24 mouse cellular contexts compared by ENCODE assay signal in genomic region chr11:61109707-61110106, GRCm38 (mm10). TPM values are rescaled to one million over a fixed set of nuclear protein-coding genes. Genes with fewer than 3 reads are reported as not detected.
DNase-seq lines count a peak whose midpoint lies in the region; ATAC-seq and TF ChIP-seq lines count a peak whose summit lies in the region.
"Had no signal": no experiment of that assay in that cellular context is flagged by ENCODE, and none has a peak within 500 bp of the region (broad histone marks: within the 10 kb centered on the region; RNA-seq: fewer than 3 reads in every experiment).

No protein-coding gene starts in this region.

- no peaks in the 10 kb centered on the region for H3K79me2 ChIP-seq in CH12.LX (replicated peaks; ENCODE audit: control insufficient read depth, extremely low read depth, insufficient read depth, poor library complexity, severe bottlenecking)

- H3K27ac ChIP-seq in spleen, adult 2 months (ENCODE audit: insufficient read depth, low read length), result peak overlapping the region; percentile 92
- H3K27ac ChIP-seq in CH12.LX (ENCODE audit: insufficient read depth, low read depth), result peak overlapping the region; percentile 82
- H3K27ac ChIP-seq in small intestine, adult 2 months (ENCODE audit: insufficient read depth, low read depth, low read length), result peak overlapping the region; percentile 66
- H3K27ac ChIP-seq in kidney, embryonic 14.5 days (ENCODE audit: low read depth, low read length), result no peak overlapping the region
- H3K27ac ChIP-seq: forebrain, embryonic 10.5 days; forebrain, embryonic 13.5 days; heart, embryonic 15.5 days; hindbrain, embryonic 14.5 days; hindbrain, postnatal 0 days had no signal

- peak overlapping the region; percentile 44; the same call in 1 of the 2 replicates for H3K4me3 ChIP-seq in spleen, adult 2 months (ENCODE audit: extremely low read depth, insufficient read depth, insufficient read length)
- H3K4me3 ChIP-seq in CH12.LX (replicated peaks in 1 of 3; ENCODE audit: low read depth in 2 of 3, low read length in 2 of 3, poor library complexity in 1 of 3), result peak overlapping the region in 1 of 3 experiments; percentile 28
- no peak overlapping the region for H3K4me3 ChIP-seq in small intestine, adult 2 months (ENCODE audit: low read depth, low read length)
- H3K4me3 ChIP-seq in kidney, embryonic 14.5 days (ENCODE audit: low read length), result no peak overlapping the region
- H3K4me3 ChIP-seq: forebrain, embryonic 10.5 days; forebrain, embryonic 13.5 days; heart, embryonic 12.5 days; heart, embryonic 15.5 days had no signal

- 0 out of 2 replicates have a peak overlapping the region, but pooled peaks have one; percentile 60 for H3K4me2 ChIP-seq in CH12.LX (ENCODE audit: insufficient read depth, low read depth, poor library complexity, severe bottlenecking)
- no peak overlapping the region for H3K4me2 ChIP-seq in kidney, embryonic 14.5 days (replicated peaks; ENCODE audit: low read depth, low read length)
- H3K4me2 ChIP-seq: forebrain, embryonic 13.5 days; heart, embryonic 12.5 days; heart, embryonic 15.5 days; hindbrain, embryonic 14.5 days had no signal

- in situ Hi-C loops in CH12.LX (cut with MboI; ENCODE audit: low pct_ligation_motif_present, low pct_unique_long_range_greater_than_20kb, low sequenced_read_pairs), result loop anchor here (5.0 kb wide), 3 partner anchors 33 to 533 kb away; no protein-coding TSS in a partner anchor

- H3K9me3 ChIP-seq in CH12.LX (replicated peaks; ENCODE audit: low read length), result no peaks in the 10 kb centered on the region
- H3K9me3 ChIP-seq in kidney, embryonic 14.5 days (ENCODE audit: control insufficient read depth, low read length), result no peaks in the 10 kb centered on the region
- H3K9me3 ChIP-seq: forebrain, embryonic 10.5 days; forebrain, embryonic 13.5 days; G1E; heart, embryonic 12.5 days; heart, embryonic 15.5 days had no signal

- no peak for DNase-seq in spleen, adult 2 months (ENCODE audit: low read depth in 1 of 2, low spot score in 2 of 2)
- no peak for DNase-seq in spleen, postnatal 10 days (ENCODE audit: low spot score in 2 of 2)
- no peak for DNase-seq in CH12.LX (ENCODE audit: extremely low read depth)
- DNase-seq in adrenal gland, postnatal 36 days, result no peak
- DNase-seq: adrenal gland, adult 2 months; adrenal gland, postnatal 14 days; cerebellum, adult 18-20 months; cerebellum, adult 9-10 months; cerebellum, postnatal 14 days; gastrocnemius, postnatal 14 days; heart, postnatal 10 days; heart, postnatal 36 days had no signal

- WGBS in spleen, adult 2 months, result 40% methylated on average over 6 of the region's 6 CpGs
- 78% methylated on average over 6 of the region's 6 CpGs for WGBS in small intestine, adult 2 months
- 84% methylated on average over 6 of the region's 6 CpGs for WGBS in kidney, embryonic 14.5 days

- ATAC-seq in kidney, embryonic 14.5 days (ENCODE audit: low FRiP score, low TSS enrichment), result no peak
- ATAC-seq: forebrain, embryonic 13.5 days; forebrain, embryonic 16.5 days; hindbrain, postnatal 0 days; inflammation-experienced regulatory T-cells, adult 6 months; Patski had no signal

- dilution Hi-C loops in CH12.LX (cut with MboI; ENCODE audit: extremely low pct_ligation_motif_present, extremely low pct_unique_long_range_greater_than_20kb, low sequenced_read_pairs), result no loop called here

- no peaks in the 10 kb centered on the region for H3K27me3 ChIP-seq in spleen, adult 2 months (ENCODE audit: control insufficient read depth, insufficient read depth, low read length)
- H3K27me3 ChIP-seq in CH12.LX (replicated peaks), result peaks cover 2% of the 10 kb centered on the region
- H3K27me3 ChIP-seq in small intestine, adult 2 months (ENCODE audit: control insufficient read depth, insufficient read depth, low read length), result no peaks in the 10 kb centered on the region
- H3K27me3 ChIP-seq in kidney, embryonic 14.5 days (ENCODE audit: control insufficient read depth, insufficient read depth, low read length), result no peaks in the 10 kb centered on the region
- H3K27me3 ChIP-seq: forebrain, embryonic 13.5 days had no signal

- H3K36me3 ChIP-seq in spleen, adult 2 months (ENCODE audit: control insufficient read depth, insufficient read depth, low read length), result no peaks in the 10 kb centered on the region
- H3K36me3 ChIP-seq in CH12.LX (replicated peaks in 1 of 2; ENCODE audit: control insufficient read depth in 1 of 2, insufficient read depth in 1 of 2, low read length in 1 of 2), result no peaks in the 10 kb centered on the region
- H3K36me3 ChIP-seq in small intestine, adult 2 months (ENCODE audit: control insufficient read depth, insufficient read depth, low read length), result no peaks in the 10 kb centered on the region
- no peaks in the 10 kb centered on the region for H3K36me3 ChIP-seq in kidney, embryonic 14.5 days (ENCODE audit: control insufficient read depth, insufficient read depth, low read length)
- H3K36me3 ChIP-seq: forebrain, embryonic 10.5 days; G1E; heart, embryonic 12.5 days; heart, embryonic 15.5 days had no signal

- peaks cover 37% of the 10 kb centered on the region; the same call in 1 of the 2 replicates for H3K4me1 ChIP-seq in spleen, adult 2 months (ENCODE audit: control insufficient read depth, insufficient read depth, insufficient read length)
- H3K4me1 ChIP-seq in CH12.LX (ENCODE audit: control insufficient read depth in 1 of 2, insufficient read depth in 2 of 2), result peaks cover 64 to 93% of the 10 kb centered on the region in 2 experiments
- H3K4me1 ChIP-seq in small intestine, adult 2 months (ENCODE audit: control insufficient read depth, insufficient read depth, insufficient read length, low read length), result no peaks in the 10 kb centered on the region
- H3K4me1 ChIP-seq in kidney, embryonic 14.5 days (ENCODE audit: control insufficient read depth, insufficient read depth, low read length), result no peaks in the 10 kb centered on the region
- H3K4me1 ChIP-seq: forebrain, embryonic 10.5 days; forebrain, embryonic 13.5 days; heart, embryonic 15.5 days had no signal

- TF ChIP-seq EP300 in CH12.LX (IDR thresholded peaks at IDR 0.05; ENCODE audit: low read length), result peak; percentile 60; the same call in 1 of the 2 replicates

- peak overlapping the region; percentile 6; the same call in 1 of the 2 replicates for H3K9ac ChIP-seq in CH12.LX (ENCODE audit: insufficient read depth, low read depth)
- H3K9ac ChIP-seq in kidney, embryonic 14.5 days (ENCODE audit: low read depth, low read length), result no peak overlapping the region
- H3K9ac ChIP-seq: forebrain, embryonic 13.5 days; heart, embryonic 12.5 days; heart, embryonic 15.5 days; hindbrain, embryonic 14.5 days had no signal

- no peak for TF ChIP-seq RAD21 in CH12.LX (IDR thresholded peaks at IDR 0.05; ENCODE audit: low read depth, low read length)

- TF ChIP-seq POLR2A in spleen, adult 2 months (IDR thresholded peaks at IDR 0.05; ENCODE audit: low read depth, low read length), result no peak
- TF ChIP-seq POLR2A in CH12.LX (IDR thresholded peaks at IDR 0.05; ENCODE audit: low read depth, low read length), result no peak
- TF ChIP-seq POLR2A in small intestine, adult 2 months (IDR thresholded peaks at IDR 0.05; ENCODE audit: low read depth, low read length), result no peak

- TF ChIP-seq CTCF in spleen, adult 2 months (IDR thresholded peaks at IDR 0.05; ENCODE audit: extremely low read depth, insufficient read depth, insufficient read length, insufficient replicate concordance), result no peak
- no peak for TF ChIP-seq CTCF in CH12.LX (conservative IDR thresholded peaks at IDR 0.05 in 1 of 2, IDR thresholded peaks at IDR 0.05 in 1 of 2; ENCODE audit: low read depth in 2 of 2, low read length in 2 of 2)
- no peak for TF ChIP-seq CTCF in small intestine, adult 2 months (IDR thresholded peaks at IDR 0.05; ENCODE audit: extremely low read depth, insufficient read length, insufficient replicate concordance, low read depth, low read length)

TF ChIP-seq in CH12.LX, 34 proteins besides CTCF, POLR2A, EP300 and RAD21:
- peak; percentile 21; the same call in 1 of the 2 replicates for TF ChIP-seq TCF12 (IDR thresholded peaks at IDR 0.05; ENCODE audit: low read depth, low read length)
- 0 out of 2 replicates have a peak, but pooled peaks have one; percentile 3 for TF ChIP-seq ZNF384 (IDR thresholded peaks at IDR 0.05; ENCODE audit: low read depth, low read length)
- no peak for TF ChIP-seq MAFK (IDR thresholded peaks at IDR 0.05; ENCODE audit: insufficient replicate concordance, low read length)
- no peak for TF ChIP-seq ZKSCAN1 (IDR thresholded peaks at IDR 0.05; ENCODE audit: borderline replicate concordance, low read depth, low read length)
- no peak for TF ChIP-seq POLR2AphosphoS2 (IDR thresholded peaks at IDR 0.05; ENCODE audit: low read depth, low read length)
- TF ChIP-seq ELF1 (IDR thresholded peaks at IDR 0.05; ENCODE audit: low read depth, low read length), result no peak
- TF ChIP-seq BHLHE40 (IDR thresholded peaks at IDR 0.05; ENCODE audit: low read depth, low read length), result peak; percentile 74

RNA-seq across cellular contexts. Expression of gene Tnfrsf13b, which starts 16.8 kb away (rescaled TPM):
- polyA plus RNA-seq in spleen, adult 2 months (2012; rRNA removed), result 221 and 304 TPM in 2 replicates
- total RNA-seq in CH12.LX (2012; rRNA removed) (260 and 365 TPM in 2 replicates), CH12.LX (2014; rRNA removed) (338 and 355 TPM in 2 replicates)
- 299 and 356 TPM in 2 replicates for polyA plus RNA-seq in CH12.LX (2012; ENCODE audit: insufficient read length, low read depth)
- 12.2 and 30.8 TPM in 2 replicates for polyA plus RNA-seq in small intestine, adult 2 months (2012; rRNA removed)
- polyA plus RNA-seq in kidney, embryonic 14.5 days (2014; fragmentation: Nextera tagmentation; extraction: Ambion mirVana), result 0.70 and 1.2 TPM in 2 replicates
- total RNA-seq in adrenal gland, postnatal 36 days (2021), result 1 to 10 TPM in 1 of 2 experiments, under 1 TPM in 1; 0.40 to 1.1 TPM
- polyA plus RNA-seq: Patski had no signal
